Mouse (Mus musculus) bone marrow, adult 2 months (tissue): Measurements from ENCODE around the gene Setd1b.

ENCODE experiments used
- CTCF ChIP-seq: fragments of 200-500 bp; IDR thresholded peaks from 2 replicates; pipeline ENCODE4 v1.5.1; 2011; ENCODE audit warnings: low read length, control low read depth; ENCODE audit not compliant: control insufficient read depth, insufficient read depth
- POLR2A ChIP-seq: fragments of 200-500 bp; IDR thresholded peaks from 2 replicates; pipeline ENCODE4 v1.6.1; 2011; ENCODE audit warnings: low read depth, mild to moderate bottlenecking, control low read depth, low read length, borderline replicate concordance; ENCODE audit not compliant: control insufficient read depth

DNA sequence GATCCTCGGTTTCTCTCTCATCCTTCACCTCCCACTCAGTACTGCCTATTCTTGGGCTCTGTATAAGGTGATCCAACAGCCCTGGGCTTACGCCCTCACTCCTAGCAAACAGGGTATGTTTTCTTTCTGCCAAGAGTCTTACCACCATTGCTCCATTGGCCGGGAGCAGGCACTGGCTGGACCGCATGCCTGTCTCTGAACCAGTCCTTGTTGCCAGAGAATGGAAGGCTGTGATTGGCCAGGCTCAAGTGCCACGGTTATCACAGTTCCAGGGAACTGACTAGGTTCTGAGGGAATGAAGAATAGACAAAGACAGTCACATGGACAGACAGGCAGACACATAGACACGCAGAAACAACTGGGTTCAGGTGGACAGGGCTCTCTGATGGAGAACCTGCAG is 37.2 kb upstream of the Setd1b start:
- TF ChIP-seq CTCF (no peak), POLR2A (no peak)
